Mouse (Mus musculus): Measurements from ENCODE around the gene Kcnn3. TPM values are rescaled to one million over a fixed set of nuclear protein-coding genes. Genes with fewer than 3 reads are reported as not detected.

Gene Kcnn3
- total RNA-seq, 1 experiment from 2014 or later: 5.3 TPM

- DNase-seq: no peak
These were observed 152.8 kb downstream of the Kcnn3 start for GRCm38 (mm10) chr3:89672573-89673317.

GRCm38 (mm10) chr3:89677617-89678016 is 157.7 kb downstream of the Kcnn3 start:
- DNase-seq: no peak

- no peak for DNase-seq
These were observed 166.1 kb downstream of the Kcnn3 start for GRCm38 (mm10) chr3:89686031-89686430.

GRCm38 (mm10) chr3:89688694-89689581 is 169.0 kb downstream of the Kcnn3 start:
- peak; percentile 93 for DNase-seq

GRCm38 (mm10) chr3:89691776-89692175 is 171.8 kb downstream of the Kcnn3 start:
- DNase-seq: no peak

GRCm38 (mm10) chr3:89696152-89696821 is 176.3 kb downstream of the Kcnn3 start:
- no peak for DNase-seq

- no peak for DNase-seq
These were observed 179.0 kb downstream of the Kcnn3 start for GRCm38 (mm10) chr3:89698958-89699357.

- DNase-seq: no peak
These were observed 180.5 kb downstream of the Kcnn3 start for GRCm38 (mm10) chr3:89700461-89700860.

- DNase-seq: no peak
These were observed 183.6 kb downstream of the Kcnn3 start for GRCm38 (mm10) chr3:89703596-89703995.

- no peak for DNase-seq
These were observed 184.1 kb downstream of the Kcnn3 start for GRCm38 (mm10) chr3:89704064-89704463.

- peak; percentile 91 for DNase-seq
These were observed 194.6 kb downstream of the Kcnn3 start, which contains the start of gene Adar for GRCm38 (mm10) chr3:89714359-89715206. TSS of gene Adar (plus strand) at chr3:89715022.

- DNase-seq: peak; percentile 68
These were observed 195.4 kb downstream of the Kcnn3 start for GRCm38 (mm10) chr3:89715207-89715966.

GRCm38 (mm10) chr3:89715967-89716256 is 195.9 kb downstream of the Kcnn3 start:
- DNase-seq: no peak

- no peak for DNase-seq
These were observed 202.1 kb downstream of the Kcnn3 start for GRCm38 (mm10) chr3:89722032-89722431.

- DNase-seq: no peak
These were observed 203.6 kb downstream of the Kcnn3 start for GRCm38 (mm10) chr3:89723400-89724084.

Other genes starting within 250 kb of the Kcnn3 start
- 40.4 and 54.7 TPM in 2 replicates for gene Slc50a1, start 249.6 kb upstream of the Kcnn3 start, total RNA-seq (2021)
- gene Efna1, start 239.0 kb upstream of the Kcnn3 start, total RNA-seq (2021): 19.1 and 21.9 TPM in 2 replicates
- 0.38 and 0.59 TPM in 2 replicates for gene Efna3, start 197.2 kb upstream of the Kcnn3 start, total RNA-seq (2021)
- 0.26 and 0.68 TPM in 2 replicates for gene Efna4, start 182.1 kb upstream of the Kcnn3 start, total RNA-seq (2021)
- gene Adam15, start 170.2 kb upstream of the Kcnn3 start, total RNA-seq (2021): 66.0 and 79.5 TPM in 2 replicates
- 0.68 and 0.70 TPM in 2 replicates for gene Dcst2, start 158.2 kb upstream of the Kcnn3 start, total RNA-seq (2021)
- gene Dcst1, start 154.9 kb upstream of the Kcnn3 start, total RNA-seq (2021): 0.30 and 0.71 TPM in 2 replicates
- 67.1 and 72.7 TPM in 2 replicates for gene Zbtb7b, start 125.4 kb upstream of the Kcnn3 start, total RNA-seq (2021)
- 0.26 TPM in 1 of 2 replicates, not detected in the other for gene Lenep, start 117.4 kb upstream of the Kcnn3 start, total RNA-seq (2021)
- gene Flad1, start 108.3 kb upstream of the Kcnn3 start, total RNA-seq (2021): 42.2 and 43.8 TPM in 2 replicates
- 34.9 and 38.0 TPM in 2 replicates for gene Cks1b, start 101.8 kb upstream of the Kcnn3 start, total RNA-seq (2021)
- gene Shc1, start 101.7 kb upstream of the Kcnn3 start, total RNA-seq (2021): 80.5 and 94.6 TPM in 2 replicates
- gene Pygo2, start 90.0 kb upstream of the Kcnn3 start, total RNA-seq (2021): 36.4 and 48.3 TPM in 2 replicates
- gene Pbxip1, start 83.5 kb upstream of the Kcnn3 start, total RNA-seq (2021): 43.9 and 48.7 TPM in 2 replicates
- 16.6 and 19.0 TPM in 2 replicates for gene Pmvk, start 65.6 kb upstream of the Kcnn3 start, total RNA-seq (2021)
- 20.8 and 28.2 TPM in 2 replicates for gene Adar, start 194.9 kb downstream of the Kcnn3 start, total RNA-seq (2021)
- gene Chrnb2, start 244.5 kb downstream of the Kcnn3 start, total RNA-seq (2021): 3.6 and 4.1 TPM in 2 replicates